Mouse (Mus musculus): ENCODE results near the gene Dhx30. TPM values are rescaled to one million over a fixed set of nuclear protein-coding genes. Genes with fewer than 3 reads are reported as not detected.
"Not testable (repeated sequence)": the region's sequence is repeated elsewhere in the genome, so short reads cannot be mapped to it uniquely, and the experiment has no call there.

The Dhx30 gene
- 37.7 and 40.9 TPM in 2 replicates for polyA plus RNA-seq (2015; fragmentation: Nextera tagmentation; extraction: Ambion mirVana)

GRCm38 (mm10) chr9:110117779-110118139 lies at the start of gene Dhx30:
Gene Dhx30 (minus strand): TSS chr9:110117830.
- no peak for TF ChIP-seq CTCF (IDR thresholded peaks at IDR 0.05; ENCODE audit: low read depth)
- H3K27me3 ChIP-seq (replicated peaks; ENCODE audit: control insufficient read depth, insufficient read depth, low read length), result no peaks in the 10 kb centered on the region
- H3K4me1 ChIP-seq (replicated peaks; ENCODE audit: control insufficient read depth, insufficient read depth, low read length), result 0 out of 2 replicates have a peak, but pooled peaks cover 3% of the 10 kb centered on the region
- H3K9me3 ChIP-seq (ENCODE audit: control insufficient read depth), result no peaks in the 10 kb centered on the region
- H3K4me3 ChIP-seq (ENCODE audit: low read depth, low read length), result peak within 1 kb of the TSS; percentile 95
- H3K36me3 ChIP-seq (ENCODE audit: control insufficient read depth, insufficient read depth), result peaks cover 4% of the 10 kb centered on the region
- no peak for ATAC-seq
- H3K4me2 ChIP-seq (replicated peaks; ENCODE audit: low read depth), result peak within 1 kb of the TSS; percentile 89
- peak within 1 kb of the TSS; percentile 86 for H3K9ac ChIP-seq (ENCODE audit: low read depth, low read length)
- peak within 1 kb of the TSS; percentile 95 for H3K27ac ChIP-seq (ENCODE audit: low read depth, low read length)
- WGBS, result under 1% methylated on average over 17 of the region's 17 CpGs

GRCm38 (mm10) chr9:110163071-110163470 lies 45.4 kb upstream of the Dhx30 start:
- Histone ChIP-seq H3K27me3 (replicated peaks; ENCODE audit: control insufficient read depth, insufficient read depth, low read length) (no peaks in the 10 kb centered on the region), H3K9me3 (ENCODE audit: control insufficient read depth) (no peaks in the 10 kb centered on the region), H3K4me1 (replicated peaks; ENCODE audit: control insufficient read depth, insufficient read depth, low read length) (no peaks in the 10 kb centered on the region), H3K36me3 (ENCODE audit: control insufficient read depth, insufficient read depth) (peaks cover 38% of the 10 kb centered on the region), H3K4me3 (ENCODE audit: low read depth, low read length) (no peak overlapping the region), H3K27ac (ENCODE audit: low read depth, low read length) (no peak overlapping the region), H3K4me2 (replicated peaks; ENCODE audit: low read depth) (no peak overlapping the region), H3K9ac (ENCODE audit: low read depth, low read length) (no peak overlapping the region)
- WGBS, result 93% methylated on average over 2 of the region's 2 CpGs
- no peak for ATAC-seq
- no peak for TF ChIP-seq CTCF (IDR thresholded peaks at IDR 0.05; ENCODE audit: low read depth)

DNA sequence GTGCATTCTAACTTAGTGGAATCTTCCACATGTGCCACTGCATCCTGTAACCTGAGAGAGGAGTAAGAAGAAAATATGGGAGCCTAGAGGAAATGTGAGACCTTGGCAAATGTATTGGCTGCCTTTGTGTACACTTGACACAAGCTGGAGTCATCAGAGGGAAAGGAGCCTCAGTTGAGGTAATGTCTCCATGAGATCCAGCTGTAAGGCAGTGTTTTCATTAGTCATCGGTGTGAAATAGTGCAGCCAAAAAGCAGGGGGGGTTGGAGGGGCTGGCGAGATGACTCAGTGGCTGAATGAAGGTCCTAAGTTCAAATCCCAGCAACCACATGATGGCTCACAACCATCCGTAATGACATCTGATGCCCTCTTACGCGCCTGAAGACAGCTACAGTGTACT lies 44.8 kb upstream of the Dhx30 start:
- Histone ChIP-seq H3K27ac (ENCODE audit: low read depth, low read length) (no peak overlapping the region), H3K27me3 (replicated peaks; ENCODE audit: control insufficient read depth, insufficient read depth, low read length) (no peaks in the 10 kb centered on the region), H3K4me2 (replicated peaks; ENCODE audit: low read depth) (no peak overlapping the region), H3K4me1 (replicated peaks; ENCODE audit: control insufficient read depth, insufficient read depth, low read length) (no peaks in the 10 kb centered on the region), H3K9ac (ENCODE audit: low read depth, low read length) (no peak overlapping the region), H3K36me3 (ENCODE audit: control insufficient read depth, insufficient read depth) (peaks cover 38% of the 10 kb centered on the region), H3K9me3 (ENCODE audit: control insufficient read depth) (no peaks in the 10 kb centered on the region), H3K4me3 (ENCODE audit: low read depth, low read length) (no peak overlapping the region)
- no peak for ATAC-seq
- no peak for TF ChIP-seq CTCF (IDR thresholded peaks at IDR 0.05; ENCODE audit: low read depth)
- WGBS, result 83% methylated on average over 5 of the region's 5 CpGs

DNA sequence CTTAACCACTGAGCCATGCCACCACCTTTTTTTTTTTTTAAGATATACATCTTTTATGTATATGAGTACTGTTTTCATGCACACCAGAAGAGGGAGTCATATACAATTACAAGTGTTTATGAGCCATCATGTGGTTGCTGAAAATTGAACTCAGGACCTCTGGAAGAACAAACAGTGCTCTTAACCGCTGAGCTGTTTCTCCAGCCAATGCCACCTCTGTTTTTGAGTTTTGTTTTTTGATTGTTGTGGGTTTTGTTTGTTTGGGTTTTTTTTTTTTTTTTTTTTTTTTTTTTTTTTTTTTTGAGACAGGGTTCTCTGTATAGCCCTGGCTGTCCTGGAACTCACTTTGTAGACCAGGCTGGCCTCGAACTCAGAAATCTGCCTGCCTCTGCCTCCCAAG lies 42.9 kb upstream of the Dhx30 start:
- H3K27ac ChIP-seq (ENCODE audit: low read depth, low read length); H3K4me2 ChIP-seq (replicated peaks; ENCODE audit: low read depth); H3K9me3 ChIP-seq (ENCODE audit: control insufficient read depth); H3K9ac ChIP-seq (ENCODE audit: low read depth, low read length); H3K4me3 ChIP-seq (ENCODE audit: low read depth, low read length); H3K27me3 ChIP-seq (replicated peaks; ENCODE audit: control insufficient read depth, insufficient read depth, low read length); H3K4me1 ChIP-seq (replicated peaks; ENCODE audit: control insufficient read depth, insufficient read depth, low read length); ATAC-seq: not testable (repeated sequence)
- WGBS, result 94% methylated on average over 2 of the region's 2 CpGs
- H3K36me3 ChIP-seq (ENCODE audit: control insufficient read depth, insufficient read depth), result peaks cover 34% of the 10 kb centered on the region

DNA sequence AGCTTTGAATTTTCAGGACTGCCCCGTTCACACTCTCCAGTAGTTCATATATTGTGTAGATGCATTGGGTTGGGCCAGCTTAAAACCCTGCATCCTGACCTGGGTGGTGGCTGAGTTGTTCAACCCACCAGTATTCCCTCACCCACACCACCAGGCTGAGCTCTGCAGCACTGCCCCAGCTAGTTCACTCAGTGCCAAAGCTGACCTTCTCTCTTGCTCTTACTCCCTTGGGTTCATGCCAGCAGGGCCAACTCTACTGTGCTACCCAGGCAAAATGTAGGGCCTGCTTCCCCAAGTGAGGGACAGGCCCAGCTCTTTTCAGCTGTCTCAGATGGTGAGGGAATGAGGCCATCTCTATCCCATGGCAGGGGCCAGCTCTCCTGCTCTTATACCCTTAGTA lies 41.4 kb upstream of the Dhx30 start:
- Histone ChIP-seq H3K9me3 (ENCODE audit: control insufficient read depth) (no peaks in the 10 kb centered on the region), H3K27me3 (replicated peaks; ENCODE audit: control insufficient read depth, insufficient read depth, low read length) (no peaks in the 10 kb centered on the region), H3K36me3 (ENCODE audit: control insufficient read depth, insufficient read depth) (peaks cover 34% of the 10 kb centered on the region), H3K4me1 (replicated peaks; ENCODE audit: control insufficient read depth, insufficient read depth, low read length) (no peaks in the 10 kb centered on the region), H3K27ac (ENCODE audit: low read depth, low read length) (no peak overlapping the region), H3K4me3 (ENCODE audit: low read depth, low read length) (no peak overlapping the region), H3K9ac (ENCODE audit: low read depth, low read length) (no peak overlapping the region), H3K4me2 (replicated peaks; ENCODE audit: low read depth) (no peak overlapping the region)
- no peak for TF ChIP-seq CTCF (IDR thresholded peaks at IDR 0.05; ENCODE audit: low read depth)
- WGBS, result 84% methylated on average over 1 of the region's 1 CpGs
- ATAC-seq, result no peak

- Histone ChIP-seq H3K4me3 (ENCODE audit: low read depth, low read length) (no peak overlapping the region), H3K4me2 (replicated peaks; ENCODE audit: low read depth) (no peak overlapping the region), H3K27ac (ENCODE audit: low read depth, low read length) (no peak overlapping the region), H3K4me1 (replicated peaks; ENCODE audit: control insufficient read depth, insufficient read depth, low read length) (no peaks in the 10 kb centered on the region), H3K36me3 (ENCODE audit: control insufficient read depth, insufficient read depth) (peaks cover 34% of the 10 kb centered on the region), H3K9me3 (ENCODE audit: control insufficient read depth) (no peaks in the 10 kb centered on the region), H3K27me3 (replicated peaks; ENCODE audit: control insufficient read depth, insufficient read depth, low read length) (no peaks in the 10 kb centered on the region), H3K9ac (ENCODE audit: low read depth, low read length) (no peak overlapping the region)
- no peak for ATAC-seq
- 82% methylated on average over 2 of the region's 2 CpGs for WGBS
- no peak for TF ChIP-seq CTCF (IDR thresholded peaks at IDR 0.05; ENCODE audit: low read depth)
Measured at GRCm38 (mm10) chr9:110148598-110148997, 31.0 kb upstream of the Dhx30 start.

DNA sequence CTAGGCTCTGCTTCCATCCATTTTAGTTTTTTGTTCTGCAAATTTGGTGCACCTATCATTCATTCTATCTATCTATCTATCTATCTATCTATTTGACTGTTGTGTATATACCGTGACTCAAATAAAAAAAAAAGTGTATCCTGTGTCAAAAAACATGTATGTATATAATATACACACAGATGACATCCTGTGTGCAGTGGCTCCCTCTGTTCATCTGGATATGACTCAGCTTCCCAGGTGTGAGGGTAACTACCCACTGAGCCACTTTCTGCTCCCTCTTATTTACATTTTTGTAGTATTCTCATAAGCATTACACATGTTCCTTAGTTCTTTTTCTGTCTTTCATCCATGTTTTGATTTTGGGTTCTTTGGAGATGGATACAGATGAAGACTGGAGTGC lies 24.5 kb upstream of the Dhx30 start:
- no peak for TF ChIP-seq CTCF (IDR thresholded peaks at IDR 0.05; ENCODE audit: low read depth)
- 98% methylated on average over 1 of the region's 1 CpGs for WGBS
- Histone ChIP-seq H3K4me3 (ENCODE audit: low read depth, low read length) (no peak overlapping the region), H3K9me3 (ENCODE audit: control insufficient read depth) (no peaks in the 10 kb centered on the region), H3K4me1 (replicated peaks; ENCODE audit: control insufficient read depth, insufficient read depth, low read length) (no peaks in the 10 kb centered on the region), H3K4me2 (replicated peaks; ENCODE audit: low read depth) (no peak overlapping the region), H3K27ac (ENCODE audit: low read depth, low read length) (no peak overlapping the region), H3K27me3 (replicated peaks; ENCODE audit: control insufficient read depth, insufficient read depth, low read length) (no peaks in the 10 kb centered on the region), H3K36me3 (ENCODE audit: control insufficient read depth, insufficient read depth) (peaks cover 23% of the 10 kb centered on the region), H3K9ac (ENCODE audit: low read depth, low read length) (no peak overlapping the region)
- ATAC-seq, result no peak

All from intestine, postnatal 0 days (tissue).